Mouse (Mus musculus) embryonic facial prominence, embryonic 10.5 days (tissue): ENCODE data around the gene Ppm1b. TPM values are rescaled to one million over a fixed set of nuclear protein-coding genes. Genes with fewer than 3 reads are reported as not detected.
"Not testable (repeated sequence)": the region's sequence is repeated elsewhere in the genome, so short reads cannot be mapped to it uniquely, and the experiment has no call there.

Experiments used
- DNase-seq: peaks from one replicate; pipeline ENCODE4 v3.0.0-alpha.2; 2017; ENCODE audit warnings: low spot score
- H3K27ac ChIP-seq: fragments of 300-500 bp; sonication (generic); replicated peaks from 2 replicates; pipeline ENCODE4 v1.5.1; 2016; ENCODE audit warnings: mild to moderate bottlenecking
- H3K27me3 ChIP-seq: fragments of 300-500 bp; sonication (generic); replicated peaks from 2 replicates; pipeline ENCODE4 v1.6.1; 2016; ENCODE audit warnings: low read depth, mild to moderate bottlenecking; ENCODE audit not compliant: poor library complexity, severe bottlenecking
- H3K36me3 ChIP-seq: fragments of 300-500 bp; sonication (generic); replicated peaks from 2 replicates; pipeline ENCODE4 v1.6.1; 2016; ENCODE audit warnings: mild to moderate bottlenecking, moderate library complexity
- H3K4me1 ChIP-seq: fragments of 300-500 bp; sonication (generic); 2 replicates; pipeline ENCODE4 v1.6.1; 2016
- H3K4me3 ChIP-seq: fragments of 300-500 bp; sonication (generic); 2 replicates; pipeline ENCODE4 v1.5.1; 2016; ENCODE audit warnings: mild to moderate bottlenecking, moderate library complexity
- H3K9me3 ChIP-seq: fragments of 300-500 bp; sonication (generic); 2 replicates; pipeline ENCODE4 v1.6.1; 2016; ENCODE audit warnings: mild to moderate bottlenecking
- WGBS: fragments of 180-500 bp; shearing (Covaris S2); methylation state at CpG from one replicate; pipeline ENCODE4 v1.1.7; 2016; 5-methylcytosine and 5-hydroxymethylcytosine counted together
- polyA plus RNA-seq: library from polyadenylated mRNA; unstranded; fragments of >200 nt; fragmentation: Nextera tagmentation; extraction: Ambion mirVana; gene quantifications from 2 replicates; pipeline ENCODE4 v1.2.1, GENCODE M21; 2016

The Ppm1b gene
- polyA plus RNA-seq: 60.6 and 63.2 TPM in 2 replicates

DNA sequence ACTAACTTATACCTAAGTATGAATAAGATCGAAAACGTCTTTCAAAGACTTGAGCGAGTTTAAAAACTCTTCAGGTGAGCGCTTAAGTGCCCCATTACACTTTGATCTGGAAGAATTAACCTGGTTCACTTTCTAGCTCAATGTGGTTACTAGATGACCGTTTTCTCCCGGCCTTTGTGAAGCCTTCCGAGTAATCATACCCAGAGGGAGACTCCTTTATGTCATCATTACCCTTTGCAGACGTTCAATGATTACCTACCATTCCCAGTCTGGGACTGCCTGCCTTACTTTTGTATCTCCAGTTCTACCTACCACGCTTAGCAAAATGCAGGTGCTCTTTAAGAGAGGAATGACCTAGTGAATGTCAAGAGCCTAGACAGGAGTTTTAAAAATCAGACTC, at the start of gene Ppm1b:
Ppm1b (plus strand) TSS at position 301 of the 400 bp plus-strand sequence.
- H3K4me3 ChIP-seq: peak within 1 kb of the TSS; percentile 98
- H3K27ac ChIP-seq: peak within 1 kb of the TSS; percentile 97
- no peaks in the 10 kb centered on the region for H3K9me3 ChIP-seq
- H3K27me3 ChIP-seq: no peaks in the 10 kb centered on the region
- 34% methylated on average over 9 of the region's 9 CpGs for WGBS
- no peaks in the 10 kb centered on the region for H3K36me3 ChIP-seq
- H3K4me1 ChIP-seq: peaks cover 31% of the 10 kb centered on the region
- DNase-seq: no peak

DNA sequence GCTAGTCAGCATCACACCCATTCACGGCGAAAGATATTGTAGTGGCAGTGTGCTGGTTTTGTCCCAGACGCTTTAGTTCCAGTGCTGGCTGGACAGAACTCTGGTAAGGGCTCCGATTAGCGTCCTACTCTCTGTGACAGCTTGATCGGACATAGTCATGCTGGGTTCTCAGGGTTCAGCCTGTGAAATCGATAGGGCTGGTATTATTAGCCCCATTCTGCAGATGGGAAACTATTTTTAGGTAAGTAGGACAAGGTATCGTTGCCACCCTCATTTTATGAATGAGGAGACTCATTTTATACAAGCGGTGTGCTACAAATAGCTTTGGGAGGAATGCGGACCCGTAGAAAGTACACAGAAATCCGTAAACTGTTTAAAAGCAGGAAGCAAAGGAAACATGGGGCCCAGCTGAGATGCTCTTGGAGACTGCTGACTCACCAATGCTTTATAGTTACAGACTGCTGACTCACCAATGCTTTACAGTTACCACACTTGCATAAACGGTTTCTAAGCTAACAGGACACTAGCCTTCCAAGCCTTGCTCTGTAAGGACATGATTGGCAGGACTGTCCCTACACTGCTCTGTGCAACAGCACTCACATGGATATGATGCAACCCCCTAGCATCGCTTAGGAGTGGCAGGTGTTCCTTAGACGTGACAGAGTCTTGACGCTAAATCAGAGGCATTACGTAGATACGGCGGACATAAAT, 34.7 kb upstream of the Ppm1b start:
- DNase-seq: no peak
- H3K36me3 ChIP-seq: no peaks in the 10 kb centered on the region
- no peak overlapping the region for H3K4me3 ChIP-seq
- no peaks in the 10 kb centered on the region for H3K9me3 ChIP-seq
- H3K27me3 ChIP-seq: no peaks in the 10 kb centered on the region
- no peaks in the 10 kb centered on the region for H3K4me1 ChIP-seq
- 91% methylated on average over 19 of the region's 19 CpGs for WGBS
- H3K27ac ChIP-seq: no peak overlapping the region

DNA sequence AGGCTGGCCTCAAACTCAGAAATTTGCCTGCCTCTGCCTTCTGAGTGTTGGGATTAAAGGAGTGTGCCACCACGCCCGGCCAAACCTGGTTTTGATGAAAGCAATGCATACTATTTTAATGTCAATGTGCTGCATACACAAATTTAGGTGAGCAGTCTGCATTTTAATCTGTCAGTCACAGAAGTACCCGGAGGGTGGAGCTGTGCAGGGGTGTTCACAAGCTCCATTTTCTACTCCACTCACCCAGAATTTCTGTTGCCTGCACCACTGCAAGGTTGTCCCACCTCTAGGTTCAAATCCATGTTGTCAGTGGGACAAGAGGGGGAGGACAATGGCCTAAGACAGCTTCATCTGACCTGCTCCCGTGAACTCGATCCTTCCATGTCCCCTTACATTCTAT, 31.8 kb upstream of the Ppm1b start:
- no peaks in the 10 kb centered on the region for H3K27me3 ChIP-seq
- H3K27ac ChIP-seq: no peak overlapping the region
- DNase-seq: no peak
- no peak overlapping the region for H3K4me3 ChIP-seq
- no peaks in the 10 kb centered on the region for H3K36me3 ChIP-seq
- H3K4me1 ChIP-seq: no peaks in the 10 kb centered on the region
- no peaks in the 10 kb centered on the region for H3K9me3 ChIP-seq
- WGBS: 92% methylated on average over 5 of the region's 5 CpGs

GRCm38 (mm10) chr17:84926233-84926632, 30.3 kb upstream of the Ppm1b start:
- Histone ChIP-seq H3K4me1 (no peaks in the 10 kb centered on the region), H3K9me3 (no peaks in the 10 kb centered on the region), H3K4me3 (no peak overlapping the region), H3K27me3 (no peaks in the 10 kb centered on the region), H3K27ac (no peak overlapping the region), H3K36me3 (no peaks in the 10 kb centered on the region)
- DNase-seq: no peak
- 51% methylated on average over 5 of the region's 5 CpGs for WGBS

DNA sequence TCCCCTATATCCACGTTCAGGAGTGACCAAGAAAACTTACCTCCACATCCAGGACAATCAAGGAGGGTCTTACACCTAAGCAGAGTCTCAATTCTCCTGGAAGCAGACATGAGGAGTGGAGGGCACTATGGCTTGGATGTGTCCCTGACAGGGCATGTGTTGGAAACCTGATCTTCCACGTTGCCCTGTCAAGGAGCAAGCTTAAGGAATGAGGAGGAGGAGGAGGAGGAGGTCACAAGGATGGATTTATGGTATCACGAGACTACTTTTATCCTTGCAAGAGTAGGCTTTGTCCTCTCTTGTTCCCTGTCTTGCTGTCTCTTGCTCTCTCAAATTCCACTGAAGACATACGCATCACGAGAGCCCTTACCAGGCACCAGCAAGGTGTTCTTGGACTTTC, 29.0 kb upstream of the Ppm1b start:
- Histone ChIP-seq H3K4me1 (no peaks in the 10 kb centered on the region), H3K27me3 (no peaks in the 10 kb centered on the region), H3K4me3 (no peak overlapping the region), H3K9me3 (0 out of 2 replicates have a peak, but pooled peaks cover 6% of the 10 kb centered on the region), H3K36me3 (no peaks in the 10 kb centered on the region), H3K27ac (no peak overlapping the region)
- no peak for DNase-seq
- 73% methylated on average over 5 of the region's 5 CpGs for WGBS

DNA sequence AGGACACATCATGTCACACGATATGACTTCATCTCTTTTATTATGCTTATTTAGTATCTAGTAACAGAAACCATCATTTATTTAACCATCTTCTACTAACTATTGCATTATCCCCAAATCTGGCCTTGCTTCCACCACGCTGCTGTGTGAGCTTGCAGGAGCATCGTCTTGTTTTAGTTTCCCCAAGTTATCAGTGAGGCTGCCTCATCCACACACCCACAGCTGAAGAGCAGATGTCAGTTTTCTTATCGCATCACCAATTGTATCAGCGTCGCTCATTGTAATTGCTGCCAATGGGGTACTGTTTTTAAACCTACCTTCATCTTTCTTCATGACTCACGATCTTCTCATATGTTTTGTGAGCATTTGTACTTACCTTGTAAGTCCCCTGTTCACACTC, 23.6 kb upstream of the Ppm1b start:
- no peak overlapping the region for H3K27ac ChIP-seq
- H3K4me1 ChIP-seq: peaks cover 13% of the 10 kb centered on the region
- DNase-seq: no peak
- H3K9me3 ChIP-seq: 0 out of 2 replicates have a peak, but pooled peaks cover 6% of the 10 kb centered on the region
- H3K36me3 ChIP-seq: no peaks in the 10 kb centered on the region
- 95% methylated on average over 7 of the region's 7 CpGs for WGBS
- H3K27me3 ChIP-seq: no peaks in the 10 kb centered on the region
- H3K4me3 ChIP-seq: no peak overlapping the region

- WGBS: 59% methylated on average over 5 of the region's 5 CpGs
- no peaks in the 10 kb centered on the region for H3K27me3 ChIP-seq
Measured at GRCm38 (mm10) chr17:84933968-84934367, 22.6 kb upstream of the Ppm1b start.

GRCm38 (mm10) chr17:84935620-84936019, 20.9 kb upstream of the Ppm1b start:
- DNase-seq, H3K36me3 ChIP-seq, H3K4me3 ChIP-seq, H3K27me3 ChIP-seq, H3K27ac ChIP-seq: not testable (repeated sequence)
- WGBS: 59% methylated on average over 4 of the region's 4 CpGs
- H3K9me3 ChIP-seq: peaks cover 10% of the 10 kb centered on the region
- H3K4me1 ChIP-seq: peaks cover 13% of the 10 kb centered on the region

More at GRCm38 (mm10) chr17:84933968-84934367, 22.6 kb upstream of the Ppm1b start:
- Histone ChIP-seq H3K9me3 (peaks cover 10% of the 10 kb centered on the region), H3K4me3 (no peak overlapping the region), H3K4me1 (peaks cover 13% of the 10 kb centered on the region), H3K27ac (no peak overlapping the region), H3K36me3 (no peaks in the 10 kb centered on the region)
- no peak for DNase-seq

GRCm38 (mm10) chr17:84936301-84936700, 20.2 kb upstream of the Ppm1b start:
- Histone ChIP-seq H3K36me3 (no peaks in the 10 kb centered on the region), H3K27ac (no peak overlapping the region), H3K27me3 (no peaks in the 10 kb centered on the region), H3K4me1 (peaks cover 13% of the 10 kb centered on the region), H3K9me3 (peaks cover 10% of the 10 kb centered on the region), H3K4me3 (no peak overlapping the region)
- 39% methylated on average over 9 of the region's 9 CpGs for WGBS
- DNase-seq: peak; percentile 21

DNA sequence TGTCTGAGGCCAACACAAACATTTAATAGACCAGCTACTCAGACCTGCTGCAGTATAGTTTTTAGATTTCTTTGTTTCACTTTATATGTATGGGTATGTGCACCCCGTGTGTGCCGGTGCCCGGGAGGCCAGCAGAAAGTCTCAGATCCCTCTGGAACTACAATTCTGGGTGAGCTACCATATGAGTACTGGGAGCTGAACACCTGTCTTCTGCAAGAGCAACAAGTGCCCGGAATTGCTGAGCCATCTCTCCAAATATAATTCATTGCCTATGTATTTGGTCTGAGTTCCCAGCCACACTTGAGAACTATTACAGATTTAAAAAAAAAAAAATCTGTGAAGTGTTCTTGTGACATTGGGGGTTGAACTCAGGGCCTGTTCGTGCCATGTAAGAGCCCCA, 19.7 kb upstream of the Ppm1b start:
- Histone ChIP-seq H3K4me1 (peaks cover 13% of the 10 kb centered on the region), H3K36me3 (no peaks in the 10 kb centered on the region), H3K9me3 (peaks cover 5% of the 10 kb centered on the region), H3K27me3 (no peaks in the 10 kb centered on the region), H3K4me3 (no peak overlapping the region), H3K27ac (no peak overlapping the region)
- no peak for DNase-seq
- WGBS: 90% methylated on average over 5 of the region's 5 CpGs

DNA sequence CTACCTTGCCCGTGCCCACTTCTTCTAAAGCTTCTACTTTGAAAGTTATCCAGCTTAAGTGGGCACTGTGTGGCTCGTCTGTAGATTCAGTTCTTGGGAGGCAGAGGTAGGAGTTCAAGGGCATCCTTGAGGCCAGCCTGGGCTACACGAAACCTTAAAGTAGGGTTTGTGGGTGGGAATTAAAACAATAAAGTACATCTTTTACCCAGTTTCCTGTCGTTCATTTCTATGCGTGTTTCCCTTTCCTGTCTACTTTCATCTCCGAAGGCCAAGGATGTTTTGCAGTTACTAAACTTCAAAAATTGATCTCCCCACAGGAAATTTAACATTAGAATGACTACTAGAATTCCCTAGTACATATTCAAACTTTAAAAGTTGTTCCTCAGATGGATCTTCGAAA, 19.3 kb upstream of the Ppm1b start:
- H3K9me3 ChIP-seq: peaks cover 4% of the 10 kb centered on the region
- H3K27ac ChIP-seq: no peak overlapping the region
- H3K36me3 ChIP-seq: no peaks in the 10 kb centered on the region
- no peak for DNase-seq
- H3K4me3 ChIP-seq: no peak overlapping the region
- peaks cover 13% of the 10 kb centered on the region for H3K4me1 ChIP-seq
- H3K27me3 ChIP-seq: no peaks in the 10 kb centered on the region
- WGBS: 90% methylated on average over 7 of the region's 7 CpGs

DNA sequence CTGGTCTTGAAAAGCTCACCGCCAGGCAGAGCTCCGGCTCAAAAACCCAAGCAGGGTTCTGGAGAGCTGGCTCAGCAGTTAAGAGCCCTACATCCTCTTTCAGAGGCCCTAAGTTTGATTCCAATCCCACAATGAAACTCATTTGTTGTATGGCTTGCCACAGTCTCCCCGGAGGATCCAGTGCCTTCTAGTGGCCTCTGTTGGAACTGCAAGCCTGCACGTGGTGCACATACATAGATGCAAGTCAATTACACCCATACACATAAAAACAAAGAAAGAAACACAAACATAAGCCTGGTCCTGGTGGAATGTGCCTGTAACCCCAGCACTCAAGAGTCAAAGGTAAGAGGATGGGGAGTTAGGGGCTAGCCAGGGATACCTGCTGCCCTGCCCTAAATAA, 18.3 kb upstream of the Ppm1b start:
- no peak for DNase-seq
- 98% methylated on average over 4 of the region's 4 CpGs for WGBS
- Histone ChIP-seq H3K4me1 (peaks cover 13% of the 10 kb centered on the region), H3K36me3 (no peaks in the 10 kb centered on the region), H3K27ac (no peak overlapping the region), H3K4me3 (no peak overlapping the region), H3K9me3 (peaks cover 4% of the 10 kb centered on the region), H3K27me3 (no peaks in the 10 kb centered on the region)

DNA sequence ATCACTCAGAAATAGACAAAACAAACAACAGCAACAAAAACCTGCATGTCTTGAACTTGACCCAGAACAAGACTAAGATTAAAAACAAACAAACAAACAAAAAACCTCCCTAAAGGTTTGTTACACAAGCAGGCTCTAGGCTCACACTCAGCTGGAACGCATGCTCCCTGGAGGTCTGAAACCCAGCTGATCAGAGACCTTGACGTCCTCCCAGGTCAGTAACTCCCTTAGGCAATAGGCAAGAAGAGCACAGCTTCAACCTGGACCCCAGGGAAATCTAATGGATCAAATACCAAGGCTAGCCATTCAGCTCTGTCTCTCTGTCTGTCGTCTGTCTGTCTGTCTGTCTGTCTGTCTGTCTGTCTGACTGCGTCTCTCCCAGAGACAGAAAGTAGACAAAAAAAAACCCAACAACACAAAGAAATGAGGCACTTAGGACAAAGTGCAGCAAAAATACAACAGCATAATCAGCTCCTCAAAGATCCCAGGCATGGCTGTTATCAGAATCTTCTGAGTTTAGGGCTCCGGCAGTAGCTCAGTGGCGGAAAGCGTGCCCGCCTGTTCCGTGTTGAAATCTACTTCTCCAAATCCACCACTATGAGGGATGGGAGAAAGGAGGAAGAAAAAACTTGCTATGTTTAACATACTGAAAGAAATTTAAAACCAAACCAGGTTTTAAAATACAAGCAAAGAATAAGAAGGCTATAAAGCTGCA, 16.4 kb upstream of the Ppm1b start:
- H3K27ac ChIP-seq: no peak overlapping the region
- H3K4me3 ChIP-seq: no peak overlapping the region
- no peak for DNase-seq
- 80% methylated on average over 9 of the region's 9 CpGs for WGBS
- H3K4me1 ChIP-seq: peaks cover 13% of the 10 kb centered on the region
- H3K27me3 ChIP-seq: no peaks in the 10 kb centered on the region
- H3K9me3 ChIP-seq: peaks cover 4% of the 10 kb centered on the region
- no peaks in the 10 kb centered on the region for H3K36me3 ChIP-seq
